Mouse (Mus musculus): Measurements from ENCODE around the gene Cemip.

Gene Cemip

DNA sequence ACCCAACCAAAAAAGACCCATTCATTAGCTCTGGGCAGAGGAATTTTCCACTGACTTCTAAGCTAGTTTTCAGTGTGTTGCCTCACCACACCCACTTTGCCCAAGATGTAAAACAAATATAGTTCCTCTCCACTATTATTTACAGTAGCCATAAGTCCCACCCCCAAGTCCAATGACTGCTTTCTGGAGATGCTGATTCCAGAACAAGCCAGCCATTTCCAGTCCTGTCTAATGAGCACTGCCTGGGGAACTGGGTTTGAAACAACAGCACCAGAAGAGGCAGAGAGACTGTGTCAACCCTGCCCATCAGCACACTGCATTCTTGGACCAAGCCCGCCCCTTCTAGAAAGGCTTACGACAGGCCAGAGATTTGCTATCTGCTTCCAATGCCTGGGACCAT lies 103.7 kb downstream of the Cemip start:
- H3K36me3 ChIP-seq (ENCODE audit: control insufficient read depth, insufficient read depth, low read length, poor library complexity, severe bottlenecking): no peaks in the 10 kb centered on the region

DNA sequence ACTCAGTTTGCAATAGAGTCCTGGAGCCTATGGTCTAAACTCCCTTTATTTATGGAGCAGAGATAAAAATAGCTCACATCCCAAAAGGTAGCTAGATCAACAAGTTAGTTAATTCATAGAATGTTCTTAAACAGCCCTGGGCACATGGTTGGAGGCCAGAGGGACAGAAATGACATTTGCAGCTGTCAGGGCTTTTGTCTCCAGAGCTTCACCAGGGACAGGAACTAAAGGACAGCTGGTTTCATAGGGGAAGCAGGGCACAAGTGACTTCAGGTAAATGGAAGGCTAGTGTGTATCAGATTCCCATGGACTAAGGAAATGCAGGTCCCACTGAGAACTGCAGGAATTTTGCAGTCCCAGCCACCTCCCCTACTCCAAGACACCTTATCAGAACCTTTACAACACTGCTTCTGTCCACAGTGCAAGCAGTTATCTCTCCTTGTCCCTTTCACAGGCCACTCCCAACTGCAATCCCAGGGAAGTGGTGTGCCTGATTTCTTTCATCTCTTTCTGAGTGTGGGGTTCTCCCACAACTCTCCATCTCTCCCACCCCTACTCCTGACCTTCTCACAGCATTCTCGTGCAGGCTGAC lies 107.3 kb downstream of the Cemip start:
- Histone ChIP-seq H3K27me3 (ENCODE audit: control insufficient read depth, insufficient read depth, low read length, poor library complexity, severe bottlenecking) (no peaks in the 10 kb centered on the region), H3K36me3 (ENCODE audit: control insufficient read depth, insufficient read depth, low read length, poor library complexity, severe bottlenecking) (no peaks in the 10 kb centered on the region)
- DNase-seq (ENCODE audit: low read depth, low spot score): no peak

More for the DNA sequence above, 103.7 kb downstream of the Cemip start:
- no peaks in the 10 kb centered on the region for H3K27me3 ChIP-seq (ENCODE audit: control insufficient read depth, insufficient read depth, low read length, poor library complexity, severe bottlenecking)
- DNase-seq (ENCODE audit: low read depth, low spot score): no peak

DNA sequence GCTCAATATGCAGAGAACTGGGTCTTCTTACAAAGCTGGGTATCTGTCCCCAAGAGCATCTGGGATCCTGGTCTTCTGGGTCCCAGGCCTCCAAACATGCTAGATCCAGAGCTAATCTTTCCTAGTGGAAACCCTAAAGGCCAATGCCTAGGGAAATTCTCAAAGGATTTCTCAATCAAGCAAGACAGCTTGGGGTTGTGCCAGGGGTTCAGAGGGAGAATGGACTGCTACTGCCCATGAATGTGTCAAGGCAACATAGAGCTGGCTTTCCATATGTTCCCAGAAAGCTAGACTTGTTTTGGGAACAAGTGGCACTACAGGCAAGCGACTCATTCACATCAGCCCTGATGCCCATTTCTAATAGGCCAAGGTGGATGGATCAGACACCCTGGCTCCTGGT lies 107.9 kb downstream of the Cemip start:
- no peaks in the 10 kb centered on the region for H3K36me3 ChIP-seq (ENCODE audit: control insufficient read depth, insufficient read depth, low read length, poor library complexity, severe bottlenecking)
- no peak for DNase-seq (ENCODE audit: low read depth, low spot score)
- H3K27me3 ChIP-seq (ENCODE audit: control insufficient read depth, insufficient read depth, low read length, poor library complexity, severe bottlenecking): no peaks in the 10 kb centered on the region

DNA sequence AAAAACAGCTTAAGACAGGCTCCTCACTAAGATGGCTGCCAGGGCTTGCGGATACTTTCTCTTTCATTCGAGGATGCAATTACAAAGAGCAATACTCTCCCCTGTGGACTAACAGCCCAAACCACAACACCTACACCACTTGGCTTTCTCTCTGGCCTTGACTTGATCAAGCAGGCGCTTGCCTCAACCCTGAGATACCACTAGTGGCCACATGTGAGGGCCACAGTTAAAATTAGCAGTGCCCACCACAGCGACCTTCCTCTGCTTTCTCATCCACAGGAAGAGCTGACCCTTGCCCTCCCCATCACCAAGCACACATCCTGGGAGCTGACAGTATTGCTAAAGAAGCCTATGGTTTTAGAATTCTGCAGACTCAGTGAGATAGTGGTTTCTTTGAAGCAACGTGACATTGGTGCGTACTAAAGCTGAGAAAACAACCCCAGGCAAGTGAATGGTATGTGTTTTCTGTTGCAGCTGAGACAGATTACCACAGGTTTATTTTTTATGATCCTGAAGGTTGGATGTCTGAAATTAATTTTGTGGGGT lies 109.8 kb downstream of the Cemip start:
- H3K27me3 ChIP-seq (ENCODE audit: control insufficient read depth, insufficient read depth, low read length, poor library complexity, severe bottlenecking): no peaks in the 10 kb centered on the region
- H3K36me3 ChIP-seq (ENCODE audit: control insufficient read depth, insufficient read depth, low read length, poor library complexity, severe bottlenecking): no peaks in the 10 kb centered on the region
- DNase-seq (ENCODE audit: low read depth, low spot score): no peak

DNA sequence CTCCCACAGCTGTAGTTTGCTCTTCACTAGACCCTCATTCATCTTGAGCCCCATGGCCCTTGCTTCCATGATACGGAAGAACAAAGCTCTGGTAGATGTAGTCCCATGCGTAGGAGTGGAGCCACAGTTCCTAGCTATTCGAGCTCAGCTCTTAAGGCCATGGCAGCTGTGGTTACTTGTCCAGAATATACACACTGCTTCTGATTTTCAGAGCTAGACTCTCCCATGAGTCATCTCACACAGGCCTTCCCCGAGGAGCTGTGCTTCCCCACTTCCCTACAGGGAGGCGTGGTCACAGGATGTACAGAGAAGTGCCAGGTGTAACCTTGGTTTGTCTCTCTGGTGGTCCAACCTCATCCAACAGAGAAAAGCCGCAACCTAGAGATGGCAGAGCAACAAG lies 111.0 kb downstream of the Cemip start:
- no peaks in the 10 kb centered on the region for H3K27me3 ChIP-seq (ENCODE audit: control insufficient read depth, insufficient read depth, low read length, poor library complexity, severe bottlenecking)
- no peaks in the 10 kb centered on the region for H3K36me3 ChIP-seq (ENCODE audit: control insufficient read depth, insufficient read depth, low read length, poor library complexity, severe bottlenecking)
- DNase-seq (ENCODE audit: low read depth, low spot score): no peak

DNA sequence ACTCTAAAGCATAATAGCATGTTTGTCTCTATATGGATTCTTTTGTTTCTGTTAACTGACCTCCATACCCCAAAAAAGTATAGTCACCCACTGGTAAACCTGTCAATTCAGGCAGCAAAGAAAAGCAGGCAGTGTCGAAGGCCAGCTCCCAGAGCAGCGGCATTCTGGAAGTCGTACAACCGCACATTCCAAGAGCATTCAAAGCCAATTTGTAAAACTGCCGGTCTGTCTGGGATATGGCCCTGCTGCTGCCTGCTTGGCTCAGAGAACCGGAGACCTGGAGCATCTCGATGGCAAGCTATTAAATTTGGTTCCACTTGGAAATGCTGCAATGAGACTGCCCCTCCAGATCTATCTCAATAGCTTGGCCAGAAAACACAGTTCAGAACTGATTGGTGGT lies 113.8 kb downstream of the Cemip start:
- H3K36me3 ChIP-seq (ENCODE audit: control insufficient read depth, insufficient read depth, low read length, poor library complexity, severe bottlenecking): no peaks in the 10 kb centered on the region
- H3K27me3 ChIP-seq (ENCODE audit: control insufficient read depth, insufficient read depth, low read length, poor library complexity, severe bottlenecking): no peaks in the 10 kb centered on the region
- no peak for DNase-seq (ENCODE audit: low read depth, low spot score)

DNA sequence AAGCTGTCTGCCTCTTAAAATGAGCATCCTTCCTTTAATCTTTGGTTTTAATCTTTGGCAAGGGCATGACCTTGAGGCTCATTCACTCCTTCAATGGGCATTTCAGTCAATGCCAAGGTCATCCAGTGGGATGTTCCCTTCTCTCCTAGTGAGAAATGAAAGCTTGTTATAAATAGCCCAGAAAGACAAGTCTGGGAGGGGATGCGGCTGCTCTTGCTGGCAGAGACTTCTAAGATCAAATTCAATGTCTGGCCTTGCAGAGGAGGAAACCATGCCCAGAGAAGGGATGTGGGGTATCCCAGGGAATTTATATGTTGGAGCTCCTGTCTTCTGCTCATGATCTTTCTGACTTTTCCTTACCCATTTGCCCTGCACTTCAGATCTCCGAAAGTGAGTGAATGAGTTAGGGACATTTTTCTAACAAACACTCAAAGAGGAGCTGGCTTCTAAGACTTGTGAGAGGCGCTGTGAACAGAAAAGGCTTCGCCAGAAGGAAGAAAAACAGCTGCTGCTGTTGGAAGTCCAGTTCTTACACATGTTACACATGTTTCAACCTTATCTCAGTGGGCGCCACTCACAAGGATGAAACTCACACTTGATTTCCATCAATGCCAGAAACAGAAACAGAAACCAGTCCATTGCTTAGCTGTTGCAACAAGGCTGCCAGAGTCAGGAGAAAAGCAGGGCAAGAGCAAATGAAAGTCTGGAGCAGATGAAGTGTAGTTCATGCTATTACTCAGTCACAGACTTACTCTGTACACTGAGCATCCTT lies 120.1 kb downstream of the Cemip start:
- Histone ChIP-seq H3K27me3 (ENCODE audit: control insufficient read depth, insufficient read depth, low read length, poor library complexity, severe bottlenecking) (no peaks in the 10 kb centered on the region), H3K36me3 (ENCODE audit: control insufficient read depth, insufficient read depth, low read length, poor library complexity, severe bottlenecking) (no peaks in the 10 kb centered on the region)
- no peak for DNase-seq (ENCODE audit: low read depth, low spot score)

DNA sequence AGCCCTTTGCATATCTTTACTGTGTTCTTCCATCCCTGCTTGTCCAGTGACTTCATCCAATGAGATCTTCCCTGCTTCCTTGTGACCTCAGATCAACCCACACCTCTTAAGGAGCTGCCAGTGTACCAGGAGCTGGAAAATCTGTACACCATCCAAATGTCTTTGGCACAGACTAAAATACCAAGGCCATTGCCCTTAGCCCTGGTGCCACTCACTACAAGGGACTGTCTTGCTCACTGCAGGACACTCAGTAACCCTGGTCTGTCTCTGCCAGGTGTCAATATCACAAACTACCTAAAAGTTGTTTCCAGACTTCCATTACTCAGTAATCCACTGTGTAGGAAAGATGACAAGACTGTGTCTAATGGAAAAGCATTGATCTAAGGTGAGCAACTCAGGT lies 121.1 kb downstream of the Cemip start:
- Histone ChIP-seq H3K36me3 (ENCODE audit: control insufficient read depth, insufficient read depth, low read length, poor library complexity, severe bottlenecking) (no peaks in the 10 kb centered on the region), H3K27me3 (ENCODE audit: control insufficient read depth, insufficient read depth, low read length, poor library complexity, severe bottlenecking) (no peaks in the 10 kb centered on the region)
- no peak for DNase-seq (ENCODE audit: low read depth, low spot score)

DNA sequence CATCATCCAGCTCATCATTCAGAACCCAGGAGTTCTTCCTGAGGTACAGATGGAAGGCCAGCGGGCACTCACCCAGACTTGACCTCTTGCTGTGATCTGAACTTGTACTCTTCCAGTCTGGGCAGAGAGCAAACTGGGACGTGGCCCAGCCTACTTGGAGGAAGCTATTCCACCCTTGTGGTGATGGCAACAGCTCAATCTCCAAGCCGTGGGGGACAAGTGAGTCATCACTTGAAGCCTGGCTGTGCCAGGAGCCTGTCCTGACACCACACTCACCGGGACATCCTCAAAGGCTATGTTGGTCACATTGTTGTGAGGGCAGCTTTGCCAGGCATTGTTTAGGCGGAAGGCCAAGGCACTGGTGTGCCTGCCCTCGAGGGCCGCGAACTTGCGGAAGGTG lies 133.8 kb downstream of the Cemip start:
- no peaks in the 10 kb centered on the region for H3K27me3 ChIP-seq (ENCODE audit: control insufficient read depth, insufficient read depth, low read length, poor library complexity, severe bottlenecking)
- DNase-seq (ENCODE audit: low read depth, low spot score): no peak
- no peaks in the 10 kb centered on the region for H3K36me3 ChIP-seq (ENCODE audit: control insufficient read depth, insufficient read depth, low read length, poor library complexity, severe bottlenecking)

DNA sequence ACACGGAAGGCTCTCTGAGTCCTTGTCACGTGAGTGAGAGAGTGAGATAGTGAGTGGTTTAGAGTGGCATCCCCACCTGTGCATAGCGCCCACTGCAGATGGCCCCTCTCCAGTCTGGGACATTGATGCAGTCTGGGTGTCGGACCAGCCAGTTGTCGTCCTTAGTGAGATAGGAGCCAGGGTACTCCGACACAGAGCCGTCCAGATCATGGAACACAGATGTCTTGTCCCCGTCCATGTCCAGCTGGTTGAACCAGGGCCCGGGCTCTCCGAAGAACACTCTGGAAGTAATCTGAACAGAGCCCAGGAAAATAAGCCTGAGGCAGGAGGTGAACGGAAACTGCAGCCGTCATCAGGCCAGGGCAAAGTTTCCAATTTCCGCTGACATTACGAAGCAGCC lies 135.0 kb downstream of the Cemip start:
- no peaks in the 10 kb centered on the region for H3K27me3 ChIP-seq (ENCODE audit: control insufficient read depth, insufficient read depth, low read length, poor library complexity, severe bottlenecking)
- H3K36me3 ChIP-seq (ENCODE audit: control insufficient read depth, insufficient read depth, low read length, poor library complexity, severe bottlenecking): no peaks in the 10 kb centered on the region
- DNase-seq (ENCODE audit: low read depth, low spot score): no peak

DNA sequence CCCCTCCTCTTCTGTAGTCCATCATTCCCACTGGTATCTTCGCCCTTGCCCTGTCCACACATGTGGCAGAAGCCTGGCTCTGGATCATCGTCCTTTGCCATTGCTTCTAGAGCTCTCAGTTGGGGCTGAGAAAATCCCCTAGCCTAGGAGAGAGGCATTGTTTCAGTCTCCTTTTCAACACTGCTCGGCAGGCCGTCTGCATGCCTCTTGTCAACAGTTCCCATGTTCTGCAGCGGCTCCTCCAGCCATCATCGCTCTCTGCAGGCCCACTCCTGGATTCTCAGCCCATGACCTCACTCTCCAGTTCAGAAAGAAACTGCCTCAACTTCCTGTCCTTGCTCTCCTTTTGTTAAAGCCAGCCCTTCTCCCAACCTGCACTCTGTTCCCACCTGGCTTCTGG lies 136.6 kb downstream of the Cemip start:
- DNase-seq (ENCODE audit: low read depth, low spot score): no peak
- Histone ChIP-seq H3K36me3 (ENCODE audit: control insufficient read depth, insufficient read depth, low read length, poor library complexity, severe bottlenecking) (no peaks in the 10 kb centered on the region), H3K27me3 (ENCODE audit: control insufficient read depth, insufficient read depth, low read length, poor library complexity, severe bottlenecking) (no peaks in the 10 kb centered on the region)

DNA sequence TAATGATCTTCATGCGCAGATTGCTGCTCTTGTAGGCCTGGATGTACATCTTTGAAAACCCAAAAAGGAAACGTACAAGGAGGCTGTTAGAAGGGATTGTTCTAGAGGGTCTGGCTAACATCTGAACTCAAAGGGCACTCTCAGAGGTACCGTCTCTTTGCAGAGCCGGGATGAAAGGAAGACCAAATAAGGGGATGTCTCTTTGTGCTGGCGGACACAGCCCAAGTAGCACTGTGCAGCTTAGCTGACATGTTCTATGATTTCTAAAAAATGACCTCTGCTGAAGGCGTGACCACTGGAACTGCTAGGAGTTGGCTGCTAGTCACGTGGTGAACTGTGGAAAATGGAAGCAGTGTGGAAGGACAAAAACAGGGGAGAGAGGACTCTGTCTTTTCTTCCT lies 137.6 kb downstream of the Cemip start:
- H3K36me3 ChIP-seq (ENCODE audit: control insufficient read depth, insufficient read depth, low read length, poor library complexity, severe bottlenecking): no peaks in the 10 kb centered on the region
- H3K27me3 ChIP-seq (ENCODE audit: control insufficient read depth, insufficient read depth, low read length, poor library complexity, severe bottlenecking): no peaks in the 10 kb centered on the region
- no peak for DNase-seq (ENCODE audit: low read depth, low spot score)

DNA sequence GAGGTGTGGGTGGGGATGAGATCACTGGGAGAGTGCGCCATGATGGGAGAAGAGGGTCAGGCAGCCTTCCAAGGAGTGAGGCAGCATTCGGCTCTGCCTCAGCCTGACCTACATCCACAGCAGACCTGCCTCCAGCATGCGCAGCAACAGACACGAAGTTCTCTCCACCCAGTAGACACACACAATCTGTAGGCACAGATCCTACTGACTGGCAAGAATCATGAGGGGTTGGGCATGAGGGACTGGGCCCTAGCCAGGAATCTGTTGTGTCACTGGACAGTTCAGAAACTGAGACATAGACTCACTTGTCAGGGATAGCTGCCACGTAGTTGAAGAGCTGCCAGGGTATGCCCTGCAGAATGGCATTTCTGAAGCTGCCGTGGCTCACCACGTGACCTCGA lies 144.6 kb downstream of the Cemip start:
- H3K27me3 ChIP-seq (ENCODE audit: control insufficient read depth, insufficient read depth, low read length, poor library complexity, severe bottlenecking): no peaks in the 10 kb centered on the region
- DNase-seq (ENCODE audit: low read depth, low spot score): no peak
- no peaks in the 10 kb centered on the region for H3K36me3 ChIP-seq (ENCODE audit: control insufficient read depth, insufficient read depth, low read length, poor library complexity, severe bottlenecking)

DNA sequence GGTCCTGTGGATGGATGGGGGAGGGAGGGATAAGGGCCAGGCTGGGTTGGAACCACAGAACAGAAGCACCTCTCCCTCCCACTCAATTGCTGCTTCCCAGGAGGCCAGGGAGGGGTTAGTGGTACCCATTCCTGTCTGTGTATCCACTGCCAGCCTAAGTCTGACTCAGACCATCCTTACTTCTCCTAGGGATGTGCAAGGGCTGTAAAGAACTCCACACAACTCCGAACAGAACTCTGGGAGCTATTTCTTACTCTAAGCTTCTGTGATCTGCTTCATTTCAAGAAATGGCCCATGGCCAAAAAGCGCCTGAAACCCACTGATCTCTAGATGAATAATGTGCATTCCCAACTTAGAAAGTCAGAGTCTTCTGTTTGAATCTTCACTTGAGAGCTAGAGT lies 146.2 kb downstream of the Cemip start:
- Histone ChIP-seq H3K27me3 (ENCODE audit: control insufficient read depth, insufficient read depth, low read length, poor library complexity, severe bottlenecking) (no peaks in the 10 kb centered on the region), H3K36me3 (ENCODE audit: control insufficient read depth, insufficient read depth, low read length, poor library complexity, severe bottlenecking) (no peaks in the 10 kb centered on the region)
- no peak for DNase-seq (ENCODE audit: low read depth, low spot score)

DNA sequence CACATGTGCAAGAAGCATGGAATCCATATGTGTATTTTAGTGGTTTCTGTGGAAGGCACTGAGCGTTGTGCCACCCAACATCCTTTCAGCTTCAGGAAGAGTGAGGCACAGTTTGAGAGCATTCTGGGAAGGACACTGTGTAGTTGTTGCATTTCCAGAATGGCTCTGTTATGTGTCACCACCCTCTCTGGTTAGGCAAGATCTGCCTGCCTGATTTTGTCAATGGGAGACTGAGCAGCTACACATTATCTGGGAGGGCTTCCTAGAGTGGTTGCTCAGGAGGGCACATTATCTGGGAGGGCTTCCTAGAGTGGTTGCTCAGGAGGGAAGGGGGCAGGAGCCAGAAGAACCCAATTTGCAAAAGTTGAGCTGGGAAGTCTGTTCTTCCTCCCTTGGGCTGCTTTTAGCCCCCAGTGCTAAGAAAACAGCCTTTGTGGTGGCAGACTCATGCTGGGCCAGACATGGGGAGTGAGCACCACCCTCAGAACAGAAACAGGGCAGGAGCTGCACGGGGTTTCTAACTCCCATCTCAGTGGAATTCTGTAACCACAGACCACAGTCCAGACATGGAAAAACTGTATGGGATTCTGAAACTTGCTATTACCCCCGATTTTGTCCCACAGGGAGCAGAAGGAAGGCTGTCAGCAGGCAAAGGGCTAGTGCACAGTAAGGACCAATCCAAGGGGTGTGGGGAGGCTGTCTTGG lies 147.1 kb downstream of the Cemip start:
- H3K27me3 ChIP-seq (ENCODE audit: control insufficient read depth, insufficient read depth, low read length, poor library complexity, severe bottlenecking): no peaks in the 10 kb centered on the region
- no peaks in the 10 kb centered on the region for H3K36me3 ChIP-seq (ENCODE audit: control insufficient read depth, insufficient read depth, low read length, poor library complexity, severe bottlenecking)
- no peak for DNase-seq (ENCODE audit: low read depth, low spot score)
